Mouse (Mus musculus) liver, embryonic 14.5 days (tissue): ENCODE results near the gene Snx21. TPM values are rescaled to one million over a fixed set of nuclear protein-coding genes. Genes with fewer than 3 reads are reported as not detected.
"Not testable (repeated sequence)": the region's sequence is repeated elsewhere in the genome, so short reads cannot be mapped to it uniquely, and the experiment has no call there.

Source experiments
- ATAC-seq: fragments of 200-750 bp; cut with Nextera tagmentation; 2 replicates; pipeline ENCODE4 v1.8.0; 2017; ENCODE audit warnings: moderate number of reproducible peaks, mild to moderate bottlenecking, moderate library complexity; ENCODE audit not compliant: insufficient read depth
- DNase-seq, 3 experiments: peaks; one replicate each; pipeline ENCODE4 v3.0.0-alpha.2; 2012 to 2013; ENCODE audit warnings: low read depth in 3 of 3, low spot score in 3 of 3
- H3K27ac ChIP-seq: fragments of 300-500 bp; sonication (generic); 2 replicates; pipeline ENCODE4 v1.5.1; 2014; ENCODE audit warnings: moderate library complexity, mild to moderate bottlenecking, control low read depth, inconsistent platforms
- H3K27me3 ChIP-seq: fragments of 300-500 bp; sonication (generic); 2 replicates; pipeline ENCODE4 v1.6.1; 2014; ENCODE audit warnings: mild to moderate bottlenecking, low read length, moderate library complexity; ENCODE audit not compliant: control insufficient read depth, insufficient read depth
- H3K36me3 ChIP-seq: fragments of 300-500 bp; sonication (generic); replicated peaks from 2 replicates; pipeline ENCODE4 v1.6.1; 2014; ENCODE audit warnings: low read depth; ENCODE audit not compliant: control insufficient read depth, insufficient read depth
- H3K4me1 ChIP-seq, 2 experiments: fragments of 200-500 bp in 1 of 2; fragments of 300-500 bp in 1 of 2; sonication (generic) in 1 of 2; replicated peaks; 2 replicates each; pipeline ENCODE4 v1.6.1; 2012 to 2014; ENCODE audit warnings: antibody characterized with exemption in 1 of 2, inconsistent platforms in 1 of 2, low read length in 1 of 2; ENCODE audit not compliant: control insufficient read depth in 2 of 2, insufficient read depth in 2 of 2
- H3K4me2 ChIP-seq: fragments of 300-500 bp; sonication (generic); 2 replicates; pipeline ENCODE4 v1.6.1; 2014; ENCODE audit warnings: low read depth, mild to moderate bottlenecking, control low read depth, moderate library complexity
- H3K4me3 ChIP-seq, 2 experiments: fragments of 200-500 bp in 1 of 2; fragments of 300-500 bp in 1 of 2; sonication (generic) in 1 of 2; 2 replicates each; pipeline ENCODE4 v1.5.1; 2012 to 2014; ENCODE audit warnings: low read depth in 2 of 2, low read length in 2 of 2, mild to moderate bottlenecking in 2 of 2, control low read depth in 1 of 2, inconsistent platforms in 1 of 2, moderate library complexity in 1 of 2; ENCODE audit not compliant: insufficient read depth in 1 of 2
- H3K9ac ChIP-seq: fragments of 300-500 bp; sonication (generic); replicated peaks from 2 replicates; pipeline ENCODE4 v1.6.1; 2014; ENCODE audit warnings: mild to moderate bottlenecking, control low read depth, moderate library complexity
- H3K9me3 ChIP-seq: fragments of 300-500 bp; sonication (generic); 2 replicates; pipeline ENCODE4 v1.6.1; 2016; ENCODE audit warnings: low read length, mixed read lengths; ENCODE audit not compliant: control insufficient read depth
- CTCF ChIP-seq: IDR thresholded peaks from 2 replicates; pipeline ENCODE4 v1.5.1; 2016; ENCODE audit warnings: antibody characterized with exemption, low read depth, control low read depth
- EP300 ChIP-seq: IDR thresholded peaks from 2 replicates; pipeline ENCODE4 v1.6.1; 2016; ENCODE audit warnings: antibody characterized with exemption, low read depth
- WGBS: fragments of 180-500 bp; shearing (Covaris S2); extraction: QIAGEN DNeasy Blood & Tissue Kit; methylation state at CpG from one replicate; pipeline ENCODE4 v1.1.7; 2014; ENCODE audit not compliant: insufficient replicate concordance; 5-methylcytosine and 5-hydroxymethylcytosine counted together
- polyA plus RNA-seq, 2 experiments: library from polyadenylated mRNA; depleted of rRNA in 1 of 2; stranded (reverse) in 1 of 2; unstranded in 1 of 2; fragments of >200 nt; fragmentation: Nextera tagmentation in 1 of 2; extraction: Ambion mirVana in 1 of 2; gene quantifications; 2 replicates each; pipeline versions ENCODE4 v1.2.1 to v1.2.3; 2012 to 2014

Gene Snx21
- polyA plus RNA-seq, 2 experiments: 2.3 to 2.9 TPM

GRCm38 (mm10) chr2:164795868-164796267 lies 10.2 kb downstream of the Snx21 start:
- Histone ChIP-seq H3K27me3 (no peaks in the 10 kb centered on the region), H3K4me1 (no peaks in the 10 kb centered on the region; a peak in 1 of 4 replicates), H3K4me2 (no peak overlapping the region), H3K9ac (no peak overlapping the region), H3K36me3 (peaks cover 39% of the 10 kb centered on the region), H3K9me3 (no peaks in the 10 kb centered on the region), H3K27ac (no peak overlapping the region), H3K4me3 (no peak overlapping the region)
- DNase-seq (no peak), ATAC-seq (no peak)
- TF ChIP-seq EP300 (no peak), CTCF (no peak)
- 75% methylated on average over 4 of the region's 4 CpGs for WGBS

DNA sequence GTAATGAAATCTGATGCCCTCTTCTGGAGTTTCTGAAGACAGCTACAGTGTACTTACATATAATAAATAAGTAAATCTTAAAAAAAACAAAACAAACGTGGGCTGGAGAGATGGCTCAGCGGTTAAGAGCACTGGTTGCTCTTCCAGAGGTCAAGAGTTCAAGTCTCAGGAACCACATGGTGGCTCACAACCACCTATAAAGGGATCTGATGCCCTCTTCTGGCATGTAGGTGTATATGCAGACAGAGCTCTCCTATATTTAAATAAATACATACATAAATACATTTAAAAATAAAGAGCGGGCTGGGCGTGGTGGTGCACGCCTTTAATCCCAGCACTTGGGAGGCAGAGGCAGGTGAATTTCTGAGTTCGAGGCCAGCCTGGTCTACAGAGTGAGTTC lies 12.9 kb downstream of the Snx21 start:
- H3K4me1 ChIP-seq, H3K27me3 ChIP-seq, H3K9ac ChIP-seq, H3K27ac ChIP-seq, H3K4me2 ChIP-seq, H3K9me3 ChIP-seq, DNase-seq, ATAC-seq, H3K4me3 ChIP-seq: not testable (repeated sequence)
- peaks cover 38% of the 10 kb centered on the region for H3K36me3 ChIP-seq
- TF ChIP-seq CTCF: peak; percentile 54
- WGBS: 68% methylated on average over 6 of the region's 6 CpGs

DNA sequence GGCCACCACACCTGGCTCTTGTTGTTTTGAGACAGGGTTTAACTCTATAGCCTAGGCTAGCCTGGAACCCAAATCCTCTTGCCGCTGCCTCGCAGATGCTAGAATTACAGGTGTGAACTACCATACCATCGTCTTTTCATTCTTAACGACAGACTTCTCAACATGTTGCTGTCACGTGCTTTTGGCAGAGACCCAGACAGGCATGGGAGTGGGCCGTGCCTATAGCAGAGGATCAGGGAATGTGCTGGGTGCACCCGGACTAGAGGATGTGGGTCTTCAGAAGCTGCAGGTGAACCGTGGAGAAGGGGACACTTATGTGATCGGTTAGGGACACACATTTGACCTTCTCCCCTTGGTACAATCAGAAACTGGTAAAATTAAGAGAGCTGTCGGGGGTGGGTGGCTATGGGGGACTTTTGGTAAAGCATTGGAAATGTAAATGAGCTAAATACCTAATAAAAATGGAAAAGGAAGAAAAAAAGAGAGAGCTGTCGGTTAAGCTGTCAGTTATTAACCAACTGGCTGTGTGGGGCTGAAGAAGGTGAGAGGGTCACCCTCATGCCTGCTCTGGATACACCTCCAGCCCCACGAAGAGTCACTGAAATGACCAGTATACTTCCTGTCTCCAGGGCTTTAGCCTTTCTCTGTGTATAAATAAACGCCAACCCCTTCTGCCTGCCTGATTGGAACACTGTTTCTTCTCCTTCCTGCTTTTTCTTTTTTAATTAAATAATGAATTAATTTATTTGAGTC lies 14.8 kb downstream of the Snx21 start:
- 83% methylated on average over 13 of the region's 13 CpGs for WGBS
- Histone ChIP-seq H3K9ac (no peak overlapping the region), H3K4me3 (no peak overlapping the region), H3K27me3 (no peaks in the 10 kb centered on the region), H3K27ac (no peak overlapping the region), H3K4me1 (peaks cover 7 to 8% of the 10 kb centered on the region in 2 experiments), H3K9me3 (no peaks in the 10 kb centered on the region), H3K36me3 (peaks cover 28% of the 10 kb centered on the region), H3K4me2 (no peak overlapping the region)
- TF ChIP-seq CTCF (no peak), EP300 (no peak)
- ATAC-seq (no peak), DNase-seq (no peak)

DNA sequence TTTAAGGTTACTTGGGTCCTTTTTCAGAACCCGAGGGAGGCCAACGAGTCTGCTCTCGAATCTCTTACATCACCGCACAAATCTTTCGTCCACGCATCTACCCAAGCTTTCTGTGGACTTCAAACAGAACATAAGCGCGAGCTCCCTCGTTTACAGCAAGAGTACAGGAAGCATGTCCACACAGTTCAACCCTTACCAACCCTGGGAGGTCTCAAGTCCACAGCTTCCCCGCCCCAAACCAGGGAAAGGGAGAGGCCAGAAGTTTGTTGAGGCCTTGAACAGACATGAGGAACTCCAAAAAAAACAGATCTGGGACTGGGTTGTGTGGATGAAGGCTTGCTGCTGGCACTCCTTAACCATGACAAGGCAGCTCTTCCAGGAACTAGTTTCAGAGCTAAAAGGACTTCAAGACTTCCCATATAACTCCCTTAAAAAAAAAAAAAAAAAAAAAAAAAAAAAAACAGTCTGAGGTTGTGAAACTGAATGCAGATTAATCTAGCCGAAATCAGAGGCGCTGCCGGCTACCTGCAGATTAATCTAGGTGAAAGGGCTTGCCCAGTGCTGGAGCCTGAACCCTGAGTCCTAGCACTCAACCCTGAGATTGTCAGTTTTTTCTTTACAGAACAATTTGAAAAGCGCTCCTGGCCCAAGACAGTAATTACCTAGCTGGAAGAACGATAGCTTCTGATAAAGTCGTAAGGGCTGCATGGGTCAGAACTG lies 17.7 kb downstream of the Snx21 start:
- peaks cover 12% of the 10 kb centered on the region for H3K36me3 ChIP-seq
- peaks cover 12 to 13% of the 10 kb centered on the region in 2 experiments for H3K4me1 ChIP-seq
- TF ChIP-seq EP300 (no peak), CTCF (no peak)
- ATAC-seq (no peak), DNase-seq (no peak)
- peak overlapping the region; percentile 80 for H3K27ac ChIP-seq
- no peaks in the 10 kb centered on the region for H3K27me3 ChIP-seq
- peak overlapping the region; percentile 95 to 99 for H3K4me3 ChIP-seq
- 77% methylated on average over 16 of the region's 16 CpGs for WGBS
- H3K9ac ChIP-seq: peak overlapping the region; percentile 93
- H3K4me2 ChIP-seq: peak overlapping the region; percentile 90
- no peaks in the 10 kb centered on the region for H3K9me3 ChIP-seq

DNA sequence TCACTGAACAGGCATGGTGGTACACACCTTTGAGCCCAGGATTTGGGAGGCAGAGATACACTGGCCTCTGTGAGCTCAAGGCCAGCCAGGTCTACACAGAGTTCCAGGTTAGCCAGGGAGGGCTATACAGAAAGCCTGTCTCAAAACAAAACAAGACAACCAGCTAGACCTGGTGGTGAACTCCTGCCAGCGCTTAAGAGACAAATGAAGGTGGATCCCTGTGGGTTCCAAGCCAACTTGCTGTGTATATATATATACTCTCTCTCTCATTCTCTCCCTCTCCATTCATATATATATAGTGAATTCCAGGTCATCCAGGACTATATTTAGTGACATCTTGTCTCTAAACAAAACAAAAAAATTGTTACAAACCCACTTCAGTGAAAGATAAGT lies 18.3 kb downstream of the Snx21 start:
- H3K4me2 ChIP-seq: peak overlapping the region; percentile 90
- H3K4me3 ChIP-seq: peak overlapping the region; percentile 95 to 99
- no peak for ATAC-seq
- DNase-seq: no peak
- TF ChIP-seq EP300 (no peak), CTCF (no peak; the same call in 1 of the 2 replicates)
- no peaks in the 10 kb centered on the region for H3K27me3 ChIP-seq
- H3K36me3 ChIP-seq: peaks cover 14% of the 10 kb centered on the region
- H3K4me1 ChIP-seq: peaks cover 12 to 13% of the 10 kb centered on the region in 2 experiments
- H3K9ac ChIP-seq: peak overlapping the region; percentile 93
- H3K9me3 ChIP-seq: no peaks in the 10 kb centered on the region
- peak overlapping the region; percentile 80 for H3K27ac ChIP-seq
- WGBS: 57% methylated on average over 1 of the region's 1 CpGs
